Mouse (Mus musculus) midbrain, postnatal 0 days (tissue): ENCODE results near the gene Trip12. TPM values are rescaled to one million over a fixed set of nuclear protein-coding genes. Genes with fewer than 3 reads are reported as not detected.

ENCODE experiments used
- ATAC-seq: fragments of 200-750 bp; cut with Nextera tagmentation; 2 replicates; pipeline ENCODE4 v1.8.0; 2017; ENCODE audit warnings: moderate number of reproducible peaks, mild to moderate bottlenecking, moderate TSS enrichment, moderate library complexity; ENCODE audit not compliant: low FRiP score
- DNase-seq: peaks from one replicate; pipeline ENCODE4 v3.0.0-alpha.2; 2015; ENCODE audit warnings: low spot score
- H3K27ac ChIP-seq: fragments of 300-500 bp; sonication (generic); 2 replicates; pipeline ENCODE4 v1.5.1; 2014; ENCODE audit warnings: low read depth, mild to moderate bottlenecking, low read length, mixed read lengths
- H3K27me3 ChIP-seq: fragments of 300-500 bp; sonication (generic); 2 replicates; pipeline ENCODE4 v1.6.1; 2014; ENCODE audit warnings: low read length, control low read depth, mixed read lengths; ENCODE audit not compliant: insufficient read depth
- H3K36me3 ChIP-seq: fragments of 300-500 bp; sonication (generic); 2 replicates; pipeline ENCODE4 v1.6.1; 2014; ENCODE audit warnings: low read length, control low read depth, mixed read lengths; ENCODE audit not compliant: insufficient read depth
- H3K4me1 ChIP-seq: fragments of 300-500 bp; sonication (generic); 2 replicates; pipeline ENCODE4 v1.6.1; 2014; ENCODE audit warnings: mild to moderate bottlenecking, control low read depth, antibody characterized with exemption, low read length, mixed read lengths; ENCODE audit not compliant: insufficient read depth
- H3K4me2 ChIP-seq: fragments of 300-500 bp; sonication (generic); 2 replicates; pipeline ENCODE4 v1.6.1; 2014; ENCODE audit warnings: low read depth, mild to moderate bottlenecking, low read length, mixed read lengths; ENCODE audit not compliant: poor library complexity, severe bottlenecking
- H3K4me3 ChIP-seq: fragments of 300-500 bp; sonication (generic); 2 replicates; pipeline ENCODE4 v1.5.1; 2014; ENCODE audit warnings: low read depth, mild to moderate bottlenecking, low read length, moderate library complexity
- H3K9ac ChIP-seq: fragments of 300-500 bp; sonication (generic); replicated peaks from 2 replicates; pipeline ENCODE4 v1.6.1; 2014; ENCODE audit warnings: mild to moderate bottlenecking, low read length, moderate library complexity, mixed read lengths; ENCODE audit not compliant: poor library complexity, severe bottlenecking
- H3K9me3 ChIP-seq: fragments of 300-500 bp; sonication (generic); 2 replicates; pipeline ENCODE4 v1.6.1; 2016; ENCODE audit warnings: low read length, control low read depth
- CTCF ChIP-seq: IDR thresholded peaks from 2 replicates; pipeline ENCODE4 v1.5.1; 2016; ENCODE audit warnings: antibody characterized with exemption, mild to moderate bottlenecking
- WGBS: fragments of 180-500 bp; shearing (Covaris S2); extraction: QIAGEN DNeasy Blood & Tissue Kit; methylation state at CpG from one replicate; pipeline ENCODE4 v1.1.7; 2014; 5-methylcytosine and 5-hydroxymethylcytosine counted together
- polyA plus RNA-seq: library from polyadenylated mRNA; unstranded; fragments of >200 nt; fragmentation: Nextera tagmentation; extraction: Ambion mirVana; gene quantifications from 2 replicates; pipeline ENCODE4 v1.2.1, GENCODE M21; 2015
- total RNA-seq: library from RNA; depleted of rRNA; stranded (reverse); fragments of >200 nt; gene quantifications from 2 replicates; pipeline ENCODE4 v1.2.3, GENCODE M21; 2014; rRNA removed

Gene Trip12
- total RNA-seq: 120 and 154 TPM in 2 replicates
- 23.8 and 37.1 TPM in 2 replicates for polyA plus RNA-seq

- ATAC-seq (peak; percentile 2; the same call in 1 of the 2 replicates), DNase-seq (no peak)
- Histone ChIP-seq H3K4me1 (no peaks in the 10 kb centered on the region), H3K9ac (peak within 1 kb of the TSS; percentile 86), H3K27ac (peak within 1 kb of the TSS; percentile 88), H3K36me3 (no peaks in the 10 kb centered on the region), H3K4me3 (peak within 1 kb of the TSS; percentile 83), H3K27me3 (no peaks in the 10 kb centered on the region), H3K9me3 (no peaks in the 10 kb centered on the region), H3K4me2 (peak within 1 kb of the TSS; percentile 76)
- 0% methylated on average over 38 of the region's 39 CpGs for WGBS
- TF ChIP-seq CTCF: peak; percentile 12; the same call in 1 of the 2 replicates
Observed at GRCm38 (mm10) chr1:84840018-84840664, at the start of gene Trip12. Gene Trip12, minus strand, starts transcription at chr1:84840516.

GRCm38 (mm10) chr1:84890005-84890393 is 49.7 kb upstream of the Trip12 start:
- no peak for TF ChIP-seq CTCF
- H3K9me3 ChIP-seq: no peaks in the 10 kb centered on the region
- WGBS: 4% methylated on average over 7 of the region's 7 CpGs
- H3K4me3 ChIP-seq: no peak overlapping the region
- H3K4me2 ChIP-seq: peak overlapping the region; percentile 10; the same call in 1 of the 2 replicates
- no peak overlapping the region for H3K9ac ChIP-seq
- no peak overlapping the region for H3K27ac ChIP-seq
- H3K36me3 ChIP-seq: no peaks in the 10 kb centered on the region; the same call in 1 of the 2 replicates
- H3K27me3 ChIP-seq: no peaks in the 10 kb centered on the region
- DNase-seq (peak; percentile 26), ATAC-seq (peak; percentile 73)
- no peaks in the 10 kb centered on the region for H3K4me1 ChIP-seq

GRCm38 (mm10) chr1:84889330-84890004 is 49.2 kb upstream of the Trip12 start:
- Histone ChIP-seq H3K36me3 (no peaks in the 10 kb centered on the region; the same call in 1 of the 2 replicates), H3K27me3 (no peaks in the 10 kb centered on the region), H3K4me2 (peak overlapping the region; percentile 10; the same call in 1 of the 2 replicates), H3K9me3 (no peaks in the 10 kb centered on the region), H3K4me1 (no peaks in the 10 kb centered on the region), H3K27ac (0 out of 2 replicates have a peak overlapping the region, but pooled peaks have one; percentile 47), H3K9ac (no peak overlapping the region), H3K4me3 (no peak overlapping the region)
- ATAC-seq (no peak), DNase-seq (no peak)
- TF ChIP-seq CTCF: no peak
- 30% methylated on average over 8 of the region's 8 CpGs for WGBS

GRCm38 (mm10) chr1:84885921-84886320 is 45.6 kb upstream of the Trip12 start:
- no peaks in the 10 kb centered on the region; the same call in 1 of the 2 replicates for H3K36me3 ChIP-seq
- DNase-seq (no peak), ATAC-seq (no peak)
- no peak overlapping the region for H3K27ac ChIP-seq
- H3K9me3 ChIP-seq: no peaks in the 10 kb centered on the region
- no peaks in the 10 kb centered on the region for H3K27me3 ChIP-seq
- no peak overlapping the region for H3K9ac ChIP-seq
- no peak overlapping the region for H3K4me2 ChIP-seq
- no peak overlapping the region for H3K4me3 ChIP-seq
- WGBS: 89% methylated on average over 6 of the region's 6 CpGs
- TF ChIP-seq CTCF: peak; percentile 23; the same call in 1 of the 2 replicates
- H3K4me1 ChIP-seq: no peaks in the 10 kb centered on the region

GRCm38 (mm10) chr1:84885174-84885573 is 44.9 kb upstream of the Trip12 start:
- no peaks in the 10 kb centered on the region; the same call in 1 of the 2 replicates for H3K36me3 ChIP-seq
- no peaks in the 10 kb centered on the region for H3K4me1 ChIP-seq
- no peak overlapping the region for H3K9ac ChIP-seq
- no peak overlapping the region for H3K4me2 ChIP-seq
- no peak overlapping the region for H3K27ac ChIP-seq
- H3K27me3 ChIP-seq: no peaks in the 10 kb centered on the region
- H3K4me3 ChIP-seq: no peak overlapping the region
- WGBS: 84% methylated on average over 3 of the region's 3 CpGs
- no peaks in the 10 kb centered on the region for H3K9me3 ChIP-seq
- no peak for ATAC-seq
- TF ChIP-seq CTCF: peak; percentile 40
- no peak for DNase-seq

GRCm38 (mm10) chr1:84883889-84884288 is 43.6 kb upstream of the Trip12 start:
- no peak overlapping the region for H3K4me2 ChIP-seq
- no peaks in the 10 kb centered on the region for H3K27me3 ChIP-seq
- no peak for DNase-seq
- H3K36me3 ChIP-seq: no peaks in the 10 kb centered on the region
- no peak overlapping the region for H3K4me3 ChIP-seq
- ATAC-seq: no peak
- no peaks in the 10 kb centered on the region for H3K4me1 ChIP-seq
- 67% methylated on average over 4 of the region's 4 CpGs for WGBS
- H3K9me3 ChIP-seq: no peaks in the 10 kb centered on the region
- no peak for TF ChIP-seq CTCF
- H3K9ac ChIP-seq: no peak overlapping the region
- no peak overlapping the region for H3K27ac ChIP-seq
